Mouse (Mus musculus): ENCODE measurements at regions not wholly inside any gene's neighbourhood (a gene's known extent, or its start where the extent isn't known, plus 50 kb on each side); places are given as distances from the start of the nearest gene placed in this dataset.

- TF ChIP-seq CTCF (IDR thresholded peaks at IDR 0.05; ENCODE audit: extremely low read depth, insufficient read depth, insufficient read length, insufficient replicate concordance) (no peak), POLR2A (IDR thresholded peaks at IDR 0.05; ENCODE audit: low read depth, low read length) (no peak)
These were observed 468.0 kb downstream of the Efnb2 start for GRCm38 (mm10) chr8:8193036-8193435.
